ENCODE assay signal across 21 mouse cellular contexts in the genomic region with DNA sequence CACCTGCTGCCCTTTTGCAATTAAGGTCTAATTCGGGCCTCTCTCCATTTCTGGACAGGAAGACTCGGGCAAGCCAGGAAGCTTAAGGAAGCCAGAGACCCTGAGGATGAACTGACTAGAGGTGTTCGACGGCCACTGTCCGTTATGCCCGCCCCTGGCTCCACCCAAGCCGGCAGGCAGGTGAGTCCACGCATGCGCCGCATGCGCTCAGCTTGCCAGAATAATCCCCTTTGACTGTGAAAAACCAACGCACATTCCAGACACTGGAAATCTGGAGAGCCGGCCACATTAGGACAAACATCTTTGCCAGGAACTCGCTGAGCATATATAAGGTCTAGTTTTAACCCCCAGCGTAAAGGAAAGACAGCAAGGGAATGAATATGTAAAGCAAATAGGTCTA. TPM values are rescaled to one million over a fixed set of nuclear protein-coding genes. Genes with fewer than 3 reads are reported as not detected.
"Had no signal": no experiment of that assay in that cellular context is flagged by ENCODE, and none has a peak within 500 bp of the region (broad histone marks: within the 10 kb centered on the region; RNA-seq: fewer than 3 reads in every experiment).

No protein-coding gene starts in this region.

- H3K4me2 ChIP-seq: limb, embryonic 13.5 days had no signal

- H3K27me3 ChIP-seq: limb, embryonic 13.5 days had no signal

- DNase-seq: kidney, postnatal 14 days; left cerebral cortex, postnatal 4 days; lung, adult 18-20 months; right cerebral cortex, adult 18-20 months; right cerebral cortex, postnatal 25 days; thymus, postnatal 36 days had no signal

- H3K4me3 ChIP-seq: limb, embryonic 13.5 days had no signal

- H3K27ac ChIP-seq: limb, embryonic 13.5 days; liver, embryonic 14.5 days had no signal

- H3K9ac ChIP-seq: limb, embryonic 13.5 days; liver, embryonic 14.5 days had no signal

- H3K9me3 ChIP-seq: limb, embryonic 13.5 days had no signal

- ATAC-seq: midbrain, embryonic 16.5 days had no signal

RNA-seq across cellular contexts. Expression of gene Olfr370, which starts 47.7 kb away (rescaled TPM):
- total RNA-seq: layer of hippocampus, adult 8-10 months; layer of hippocampus, postnatal 14 days; left cerebral cortex, adult 18-20 months; left cerebral cortex, postnatal 10 days; left cerebral cortex, postnatal 4 days; liver, adult 2 months; megakaryocyte-erythroid progenitor cell, adult 5-6 weeks had no signal
- polyA plus RNA-seq: large intestine, adult 2 months; limb, embryonic 13.5 days; liver, adult 2 months; liver, embryonic 14.5 days; lung, embryonic 16.5 days; midbrain, embryonic 16.5 days; neural tube, embryonic 14.5 days; small intestine, adult 2 months; stomach, embryonic 16.5 days; thymus, postnatal 0 days had no signal
